Mouse (Mus musculus) midbrain, postnatal 0 days (tissue): ENCODE data around the gene Tmem151a. TPM values are rescaled to one million over a fixed set of nuclear protein-coding genes. Genes with fewer than 3 reads are reported as not detected.
A peak's percentile ranks its signal among the peaks of the same experiment; 100 is the strongest.

ENCODE experiments used
- ATAC-seq: fragments of 200-750 bp; cut with Nextera tagmentation; 2 replicates; pipeline ENCODE4 v1.8.0; 2017; ENCODE audit warnings: moderate number of reproducible peaks, mild to moderate bottlenecking, moderate TSS enrichment, moderate library complexity; ENCODE audit not compliant: low FRiP score
- DNase-seq: peaks from one replicate; pipeline ENCODE4 v3.0.0-alpha.2; 2015; ENCODE audit warnings: low spot score
- H3K27ac ChIP-seq: fragments of 300-500 bp; sonication (generic); 2 replicates; pipeline ENCODE4 v1.5.1; 2014; ENCODE audit warnings: low read depth, mild to moderate bottlenecking, low read length, mixed read lengths
- H3K27me3 ChIP-seq: fragments of 300-500 bp; sonication (generic); 2 replicates; pipeline ENCODE4 v1.6.1; 2014; ENCODE audit warnings: low read length, control low read depth, mixed read lengths; ENCODE audit not compliant: insufficient read depth
- H3K36me3 ChIP-seq: fragments of 300-500 bp; sonication (generic); 2 replicates; pipeline ENCODE4 v1.6.1; 2014; ENCODE audit warnings: low read length, control low read depth, mixed read lengths; ENCODE audit not compliant: insufficient read depth
- H3K4me1 ChIP-seq: fragments of 300-500 bp; sonication (generic); 2 replicates; pipeline ENCODE4 v1.6.1; 2014; ENCODE audit warnings: mild to moderate bottlenecking, control low read depth, antibody characterized with exemption, low read length, mixed read lengths; ENCODE audit not compliant: insufficient read depth
- H3K4me2 ChIP-seq: fragments of 300-500 bp; sonication (generic); 2 replicates; pipeline ENCODE4 v1.6.1; 2014; ENCODE audit warnings: low read depth, mild to moderate bottlenecking, low read length, mixed read lengths; ENCODE audit not compliant: poor library complexity, severe bottlenecking
- H3K4me3 ChIP-seq: fragments of 300-500 bp; sonication (generic); 2 replicates; pipeline ENCODE4 v1.5.1; 2014; ENCODE audit warnings: low read depth, mild to moderate bottlenecking, low read length, moderate library complexity
- H3K9ac ChIP-seq: fragments of 300-500 bp; sonication (generic); replicated peaks from 2 replicates; pipeline ENCODE4 v1.6.1; 2014; ENCODE audit warnings: mild to moderate bottlenecking, low read length, moderate library complexity, mixed read lengths; ENCODE audit not compliant: poor library complexity, severe bottlenecking
- H3K9me3 ChIP-seq: fragments of 300-500 bp; sonication (generic); 2 replicates; pipeline ENCODE4 v1.6.1; 2016; ENCODE audit warnings: low read length, control low read depth
- CTCF ChIP-seq: IDR thresholded peaks from 2 replicates; pipeline ENCODE4 v1.5.1; 2016; ENCODE audit warnings: antibody characterized with exemption, mild to moderate bottlenecking
- WGBS: fragments of 180-500 bp; shearing (Covaris S2); extraction: QIAGEN DNeasy Blood & Tissue Kit; methylation state at CpG from one replicate; pipeline ENCODE4 v1.1.7; 2014; 5-methylcytosine and 5-hydroxymethylcytosine counted together
- polyA plus RNA-seq: library from polyadenylated mRNA; unstranded; fragments of >200 nt; fragmentation: Nextera tagmentation; extraction: Ambion mirVana; gene quantifications from 2 replicates; pipeline ENCODE4 v1.2.1, GENCODE M21; 2015
- total RNA-seq: library from RNA; depleted of rRNA; stranded (reverse); fragments of >200 nt; gene quantifications from 2 replicates; pipeline ENCODE4 v1.2.3, GENCODE M21; 2014

Tmem151a gene
- total and polyA plus RNA-seq, 2 experiments from 2014 or later: 64.0 to 64.2 TPM

- no peak for ATAC-seq
- TF ChIP-seq CTCF: no peak
- no peak within 1 kb of the TSS for H3K27ac ChIP-seq
Observed at GRCm38 (mm10) chr19:5067867-5068569, 17.3 kb downstream of the Tmem151a start, which contains the start of gene Cd248. Gene Cd248 (plus strand): TSS chr19:5068078.

GRCm38 (mm10) chr19:5067040-5067799 is 18.1 kb downstream of the Tmem151a start:
- WGBS: 14% methylated on average over 15 of the region's 15 CpGs
- no peak for TF ChIP-seq CTCF
- H3K9me3 ChIP-seq: no peaks in the 10 kb centered on the region
- peak overlapping the region; percentile 74 for H3K4me2 ChIP-seq
- H3K9ac ChIP-seq: no peak overlapping the region
- ATAC-seq: no peak
- H3K36me3 ChIP-seq: no peaks in the 10 kb centered on the region
- peaks cover 11% of the 10 kb centered on the region for H3K4me1 ChIP-seq
- no peak overlapping the region for H3K27ac ChIP-seq
- peaks cover 25% of the 10 kb centered on the region for H3K27me3 ChIP-seq
- DNase-seq: no peak
- H3K4me3 ChIP-seq: peak overlapping the region; percentile 38; the same call in 1 of the 2 replicates

More at GRCm38 (mm10) chr19:5067867-5068569, 17.3 kb downstream of the Tmem151a start, which contains the start of gene Cd248:
- Histone ChIP-seq H3K4me3 (peak within 1 kb of the TSS; percentile 38), H3K9me3 (no peaks in the 10 kb centered on the region), H3K4me2 (peak within 1 kb of the TSS; percentile 74), H3K27me3 (peaks cover 25% of the 10 kb centered on the region), H3K4me1 (peaks cover 11% of the 10 kb centered on the region), H3K9ac (peak within 1 kb of the TSS; percentile 54), H3K36me3 (no peaks in the 10 kb centered on the region)
- WGBS: under 1% methylated on average over 51 of the region's 56 CpGs
- peak; percentile 60 for DNase-seq

GRCm38 (mm10) chr19:5065104-5065503 is 20.2 kb downstream of the Tmem151a start:
- no peaks in the 10 kb centered on the region for H3K36me3 ChIP-seq
- no peak overlapping the region for H3K27ac ChIP-seq
- no peak for ATAC-seq
- no peak overlapping the region for H3K4me3 ChIP-seq
- H3K4me2 ChIP-seq: no peak overlapping the region
- no peak for DNase-seq
- 64% methylated on average over 7 of the region's 7 CpGs for WGBS
- TF ChIP-seq CTCF: no peak
- H3K27me3 ChIP-seq: peaks cover 25% of the 10 kb centered on the region
- no peaks in the 10 kb centered on the region for H3K9me3 ChIP-seq
- H3K9ac ChIP-seq: no peak overlapping the region
- peaks cover 3% of the 10 kb centered on the region; the same call in 1 of the 2 replicates for H3K4me1 ChIP-seq

- H3K27me3 ChIP-seq: peaks cover 4% of the 10 kb centered on the region; the same call in 1 of the 2 replicates
- no peaks in the 10 kb centered on the region for H3K4me1 ChIP-seq
- no peak overlapping the region for H3K4me3 ChIP-seq
- H3K9ac ChIP-seq: no peak overlapping the region
- no peak for DNase-seq
- no peak for ATAC-seq
- H3K9me3 ChIP-seq: no peaks in the 10 kb centered on the region
- no peak overlapping the region for H3K4me2 ChIP-seq
- WGBS: 90% methylated on average over 6 of the region's 6 CpGs
- no peak for TF ChIP-seq CTCF
- H3K27ac ChIP-seq: no peak overlapping the region
- no peaks in the 10 kb centered on the region for H3K36me3 ChIP-seq
Observed at GRCm38 (mm10) chr19:5062446-5062845, 22.9 kb downstream of the Tmem151a start.

GRCm38 (mm10) chr19:5062041-5062440 is 23.3 kb downstream of the Tmem151a start:
- Histone ChIP-seq H3K4me3 (no peak overlapping the region), H3K9me3 (no peaks in the 10 kb centered on the region), H3K36me3 (no peaks in the 10 kb centered on the region), H3K27me3 (peaks cover 3% of the 10 kb centered on the region; the same call in 1 of the 2 replicates), H3K4me2 (no peak overlapping the region), H3K9ac (no peak overlapping the region), H3K27ac (no peak overlapping the region), H3K4me1 (no peaks in the 10 kb centered on the region)
- no peak for TF ChIP-seq CTCF
- no peak for ATAC-seq
- no peak for DNase-seq
- WGBS: 85% methylated on average over 5 of the region's 5 CpGs
